Mouse (Mus musculus) hematopoietic multipotent progenitor cell, adult 10-12 weeks (in vitro differentiated cells): ENCODE data around the gene Stard9. TPM values are rescaled to one million over a fixed set of nuclear protein-coding genes. Genes with fewer than 3 reads are reported as not detected.

ENCODE experiments used
- polyA plus RNA-seq: library from polyadenylated mRNA; stranded (reverse); fragments of >175 nt; gene quantifications from 2 replicates; pipeline ENCODE4 v1.2.3, GENCODE M21; 2012; ENCODE audit warnings: low replicate concordance

The Stard9 gene
- polyA plus RNA-seq = 0.97 and 1.2 TPM in 2 replicates

GRCm38 (mm10) chr2:120628886-120629735 lies at the start of gene Stard9:
Gene Stard9 (plus strand): TSS chr2:120629121.

DNA sequence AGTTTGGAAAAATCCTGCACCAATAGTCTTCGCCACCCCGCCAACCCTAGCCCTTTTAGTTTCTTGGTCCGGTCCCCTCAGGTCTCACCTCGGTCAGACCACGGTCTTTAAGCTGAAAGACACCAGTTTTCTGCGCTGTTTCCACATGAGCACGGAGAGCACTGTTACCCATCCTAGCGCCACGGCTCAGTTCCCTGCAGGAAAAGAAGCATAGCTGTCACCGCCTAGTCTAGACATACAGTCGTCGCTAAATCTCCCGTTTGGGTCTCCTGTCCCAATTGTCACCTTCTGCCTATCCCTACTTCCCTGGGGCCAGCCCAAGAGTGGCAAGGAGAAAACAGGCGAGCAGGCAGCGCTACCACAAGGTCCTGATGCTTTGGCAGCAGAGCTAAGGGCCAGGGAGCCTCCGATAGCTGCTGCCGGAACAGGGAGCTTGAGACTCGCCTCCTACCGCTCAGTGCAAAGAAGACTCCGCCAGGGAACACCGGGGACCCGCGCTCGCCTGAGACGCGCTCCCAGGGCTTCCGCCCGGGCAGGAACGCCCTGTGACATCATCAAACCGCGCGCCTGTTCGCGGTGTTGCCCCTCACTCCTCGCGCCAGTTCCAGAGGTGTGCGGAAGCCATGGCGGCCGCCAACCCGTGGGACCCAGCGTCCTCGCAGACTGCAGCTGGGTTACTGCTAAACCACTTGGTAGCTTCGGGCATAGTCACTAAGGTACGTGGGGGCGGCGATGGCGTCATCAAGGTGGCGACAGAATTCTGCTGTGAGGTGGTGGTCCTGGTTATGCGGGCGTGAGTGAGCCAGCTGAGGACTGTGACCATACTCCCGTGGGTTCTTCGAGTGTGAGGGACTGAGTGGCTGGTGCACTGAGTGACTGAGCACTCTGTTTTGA lies 19.8 kb upstream of the Stard9 start, which contains the start of the genes Haus2 and Lrrc57:
Gene Haus2, plus strand, starts transcription at position 554 of the 894 bp plus-strand sequence.
Gene Lrrc57, minus strand, starts transcription at position 691 of the 894 bp plus-strand sequence.

Other genes starting within 250 kb of the Stard9 start
- gene Ganc, start 225.2 kb upstream of the Stard9 start, polyA plus RNA-seq = 5.3 and 6.8 TPM in 2 replicates
- gene Tmem87a, start 225.0 kb upstream of the Stard9 start, polyA plus RNA-seq = 1.8 and 2.8 TPM in 2 replicates
- gene Capn3, start 173.1 kb upstream of the Stard9 start, polyA plus RNA-seq = 0.21 and 1.1 TPM in 2 replicates
- gene Zfp106, start 65.3 kb upstream of the Stard9 start, polyA plus RNA-seq = 37.6 and 37.9 TPM in 2 replicates
- gene Snap23, start 61.5 kb upstream of the Stard9 start, polyA plus RNA-seq = 4.6 and 8.7 TPM in 2 replicates
- 0.30 and 1.5 TPM in 2 replicates for gene Haus2, start 19.7 kb upstream of the Stard9 start, polyA plus RNA-seq
- gene Lrrc57, start 19.6 kb upstream of the Stard9 start, polyA plus RNA-seq = 3.1 and 3.4 TPM in 2 replicates
- 35.8 and 84.4 TPM in 2 replicates for gene Cdan1, start 221.0 kb downstream of the Stard9 start, polyA plus RNA-seq
- gene Ttbk2, start 221.5 kb downstream of the Stard9 start, polyA plus RNA-seq = 5.1 and 11.0 TPM in 2 replicates